Mouse (Mus musculus) embryo, embryonic 11 days (tissue): ENCODE results near the gene Padi3.
A peak's percentile ranks its signal among the peaks of the same experiment; 100 is the strongest.

ENCODE experiments used
- DNase-seq: peaks from one replicate; pipeline ENCODE4 v3.0.0-alpha.2; 2015

Padi3 gene

DNA sequence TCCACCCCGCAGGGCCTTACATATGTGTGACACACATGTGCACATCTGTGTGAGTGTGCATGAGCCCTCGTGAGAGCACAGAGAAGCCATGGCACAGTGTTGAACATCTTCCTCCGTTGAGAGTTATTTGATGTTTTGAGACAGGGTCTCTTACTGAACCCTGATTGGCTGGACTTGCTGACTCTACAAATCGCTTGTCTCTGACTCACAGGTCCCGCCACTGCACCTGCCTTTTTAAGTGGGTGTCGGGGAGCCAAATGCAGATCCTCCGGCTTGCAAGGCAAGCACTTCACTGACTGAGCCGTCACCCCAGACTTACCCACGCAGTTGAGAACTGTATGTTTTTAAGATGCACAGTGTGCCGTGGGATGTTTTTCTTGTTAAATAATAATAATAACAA, 34.6 kb downstream of the Padi3 start:
- no peak for DNase-seq

DNA sequence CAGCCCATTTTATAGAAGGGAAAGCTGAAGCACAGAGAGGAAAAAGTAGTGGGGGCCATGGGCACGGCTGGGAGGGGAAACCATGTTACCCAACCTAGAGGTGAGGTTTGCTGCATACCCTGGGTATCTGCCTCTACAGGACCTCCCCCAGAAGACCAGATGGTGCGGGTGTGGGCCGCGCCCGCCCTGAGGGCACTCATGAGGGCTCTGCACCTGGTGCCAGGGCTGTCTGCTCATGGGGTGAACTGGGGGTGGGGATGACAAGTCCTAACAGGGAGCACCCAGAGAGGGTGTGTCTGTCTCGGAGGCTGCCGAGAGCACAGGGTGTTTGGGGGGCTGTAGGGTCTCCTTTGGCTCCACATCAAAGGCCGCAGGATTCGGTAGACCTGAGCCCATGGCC, 35.6 kb downstream of the Padi3 start:
- DNase-seq = no peak

DNA sequence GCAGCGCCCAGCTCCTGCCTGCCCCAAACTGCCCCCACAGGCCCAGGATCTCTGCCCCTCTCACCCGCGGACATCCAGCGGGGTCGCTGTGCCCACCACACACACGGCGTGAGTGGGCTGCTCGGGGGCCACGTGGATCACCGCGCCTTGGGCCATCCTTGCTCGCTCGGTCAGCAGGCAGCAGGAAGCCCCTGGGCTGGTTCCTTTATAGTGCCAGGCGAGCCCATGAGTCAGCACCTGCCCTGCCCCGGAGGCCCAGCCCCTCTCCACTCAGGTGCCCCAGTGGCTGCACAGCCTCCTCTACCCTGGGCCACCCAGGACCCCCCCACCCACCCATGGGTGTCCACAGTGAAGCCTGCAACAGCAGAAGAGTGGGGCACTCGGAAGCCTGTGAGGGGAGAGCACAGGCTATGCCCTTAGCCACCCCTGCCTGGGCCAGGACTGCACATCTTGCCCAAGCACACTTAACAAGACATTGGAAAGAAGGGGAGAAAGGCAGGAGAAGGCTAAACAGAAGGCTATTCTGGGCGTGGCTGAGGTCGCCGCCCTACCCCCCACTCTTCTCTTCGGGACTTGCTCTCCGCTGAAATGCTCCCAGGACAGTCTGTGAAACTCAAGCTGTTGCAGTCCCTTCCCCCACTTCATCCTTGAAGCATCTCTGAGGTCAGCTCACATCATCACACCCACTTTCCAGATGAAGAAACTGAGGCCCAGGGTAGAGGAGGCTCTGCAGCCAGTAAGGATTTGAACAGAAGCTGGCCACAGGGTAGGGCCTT, 36.2 kb downstream of the Padi3 start, which contains the start of gene Padi4:
Padi4 (minus strand) TSS at position 212 of the 776 bp plus-strand sequence.
- DNase-seq = no peak

DNA sequence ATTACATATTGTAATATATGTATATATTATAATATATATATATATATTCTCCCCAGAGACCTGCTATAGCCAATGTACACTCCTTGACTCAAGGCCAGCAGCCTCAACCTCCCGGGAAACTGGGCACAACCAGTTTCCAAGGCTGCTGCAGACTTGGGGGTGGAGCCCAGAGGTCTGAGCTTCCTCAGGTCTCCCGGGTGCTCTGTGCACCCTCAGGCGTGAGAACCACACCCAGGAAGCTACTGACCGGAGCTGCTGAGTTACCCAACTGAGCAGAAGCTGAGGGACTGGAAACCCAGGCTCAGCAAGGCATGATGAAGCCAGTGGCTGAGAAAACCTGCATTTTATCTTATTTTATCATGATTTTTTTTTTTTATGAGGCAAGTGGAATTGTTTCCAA, 39.4 kb downstream of the Padi3 start:
- no peak for DNase-seq

DNA sequence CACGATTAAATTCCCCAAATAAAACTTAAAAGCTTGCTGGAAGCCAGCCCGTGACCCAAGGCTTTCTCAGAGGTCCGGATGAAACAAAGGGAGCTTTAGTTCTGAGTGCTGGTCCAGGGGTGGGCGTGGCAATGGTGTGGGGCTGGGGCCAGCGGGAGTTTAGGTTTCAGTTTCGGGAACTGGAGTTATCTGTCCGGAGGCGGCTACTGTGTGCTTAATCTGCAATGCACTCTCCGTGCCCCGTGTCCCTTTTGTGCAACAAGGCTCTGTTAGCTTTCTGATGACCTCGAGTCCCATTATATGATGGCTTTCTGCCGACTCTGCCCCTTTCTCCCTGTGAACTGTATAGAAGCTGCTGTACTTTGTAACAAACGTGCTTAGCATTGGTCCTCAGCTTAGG, 40.0 kb downstream of the Padi3 start:
- DNase-seq = peak; percentile 63

DNA sequence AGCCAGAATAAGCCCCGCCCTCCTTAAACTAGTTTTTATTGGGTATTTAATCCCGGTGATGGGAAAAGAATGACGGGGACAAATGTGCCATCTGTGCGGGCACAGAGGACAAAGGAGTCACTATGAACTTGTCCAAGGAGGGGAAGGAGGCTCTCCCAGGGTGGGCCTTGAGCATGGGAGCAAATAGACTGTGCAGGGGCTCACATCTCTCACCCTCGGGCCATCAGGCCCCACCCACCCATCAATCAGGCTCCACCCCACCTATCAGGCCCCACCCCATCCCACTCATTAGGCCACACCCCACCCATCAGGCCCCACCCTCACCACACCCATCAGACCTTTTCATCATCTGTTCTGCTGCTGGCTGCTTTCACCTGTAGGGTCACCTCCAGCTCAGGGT, 41.5 kb downstream of the Padi3 start:
- DNase-seq = no peak

DNA sequence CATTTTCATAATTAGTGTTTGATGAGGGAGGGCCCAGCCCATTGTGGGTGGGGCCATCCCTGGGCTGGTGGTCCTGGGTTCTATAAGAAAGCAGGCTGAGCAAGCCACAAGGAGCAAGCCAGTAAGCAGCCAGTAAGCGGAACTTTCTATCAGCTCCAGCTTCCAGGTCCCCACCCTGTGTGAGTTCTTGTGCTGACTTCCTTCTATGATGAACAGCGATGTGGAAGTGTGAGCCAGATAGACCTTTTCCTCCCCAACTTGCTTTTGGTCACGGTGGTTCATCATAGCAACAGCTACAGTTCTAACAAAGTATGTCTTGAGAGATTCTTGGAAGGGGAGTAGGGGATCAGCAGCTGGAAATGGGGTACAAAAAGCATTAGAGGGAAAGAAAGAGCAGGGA, 44.5 kb downstream of the Padi3 start:
- DNase-seq = no peak

DNA sequence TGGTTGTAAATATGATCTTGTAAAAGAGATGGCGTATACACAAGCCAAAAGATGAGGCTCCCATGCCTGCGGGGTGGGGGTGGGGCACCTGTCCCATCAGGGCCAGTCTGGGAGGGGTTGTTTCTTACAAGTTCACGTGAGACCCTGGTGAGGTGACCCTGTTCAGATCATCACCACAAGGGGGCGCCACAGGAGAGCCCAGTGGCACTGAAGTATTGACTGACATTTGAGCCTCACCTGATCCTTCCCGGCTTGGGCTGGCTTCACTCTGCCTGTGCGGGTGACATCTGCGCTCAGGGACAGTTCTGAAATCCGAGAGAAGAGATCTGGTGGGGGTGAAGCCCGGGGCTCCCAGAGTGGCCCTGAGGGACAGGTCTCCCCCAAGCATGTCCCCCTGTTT, 47.3 kb downstream of the Padi3 start:
- peak; percentile 70 for DNase-seq

DNA sequence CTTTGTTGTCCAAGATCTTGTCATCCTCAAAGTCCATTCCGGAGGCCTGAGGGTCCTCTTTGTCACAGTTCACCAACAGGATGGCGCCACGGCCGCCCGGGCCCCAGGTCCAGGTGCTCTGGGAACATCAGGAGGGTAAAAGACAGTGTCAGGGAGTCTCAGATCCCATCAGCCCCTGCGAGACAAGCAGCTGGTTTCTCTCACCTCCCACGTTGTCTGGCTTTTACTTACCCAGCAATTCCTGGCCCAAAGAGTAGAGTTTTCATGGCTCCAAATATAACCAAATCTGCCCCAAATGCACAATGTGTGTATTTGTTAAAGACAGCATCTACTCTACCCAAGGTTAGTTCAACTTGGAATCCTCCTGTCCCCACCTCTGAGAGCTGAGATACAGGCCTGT, 48.8 kb downstream of the Padi3 start:
- no peak for DNase-seq

DNA sequence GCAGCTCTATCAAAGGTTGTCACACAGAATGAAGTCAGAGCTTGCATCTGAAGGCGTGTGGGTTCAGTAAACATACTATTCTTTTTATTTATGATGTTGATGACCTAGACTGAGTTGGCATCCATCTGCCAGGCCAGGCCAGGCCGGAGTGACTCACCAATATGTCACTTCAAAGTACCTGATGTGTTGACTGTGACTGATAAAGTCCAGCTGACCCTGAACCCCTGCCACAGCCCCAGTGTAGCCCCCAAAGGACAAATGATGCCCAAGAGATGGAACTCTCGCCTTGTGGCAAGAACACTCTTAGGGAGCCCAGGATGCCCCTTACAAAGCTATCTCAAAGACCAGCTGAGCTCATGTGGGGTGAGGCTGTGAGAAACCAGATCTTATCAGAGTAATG, 54.6 kb downstream of the Padi3 start:
- no peak for DNase-seq

DNA sequence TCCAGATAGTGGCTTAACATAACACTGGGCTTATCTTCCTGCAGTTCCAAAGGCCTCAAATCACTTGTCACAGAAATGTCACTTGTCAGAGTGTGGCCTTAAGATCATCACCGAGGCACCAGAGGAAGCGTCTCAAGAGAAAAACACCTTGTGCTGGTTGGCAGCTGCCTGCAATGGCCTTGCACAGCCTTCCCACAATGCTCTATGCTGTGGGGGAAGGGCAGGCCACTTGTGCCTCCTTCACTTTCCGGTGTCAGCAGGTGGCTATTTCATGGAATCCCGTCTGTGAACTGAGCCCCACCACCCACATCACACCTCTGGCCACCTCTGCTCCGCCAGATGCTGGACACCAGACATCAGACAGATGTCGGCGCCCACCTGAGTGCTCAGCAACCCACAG, 57.1 kb downstream of the Padi3 start:
- no peak for DNase-seq

DNA sequence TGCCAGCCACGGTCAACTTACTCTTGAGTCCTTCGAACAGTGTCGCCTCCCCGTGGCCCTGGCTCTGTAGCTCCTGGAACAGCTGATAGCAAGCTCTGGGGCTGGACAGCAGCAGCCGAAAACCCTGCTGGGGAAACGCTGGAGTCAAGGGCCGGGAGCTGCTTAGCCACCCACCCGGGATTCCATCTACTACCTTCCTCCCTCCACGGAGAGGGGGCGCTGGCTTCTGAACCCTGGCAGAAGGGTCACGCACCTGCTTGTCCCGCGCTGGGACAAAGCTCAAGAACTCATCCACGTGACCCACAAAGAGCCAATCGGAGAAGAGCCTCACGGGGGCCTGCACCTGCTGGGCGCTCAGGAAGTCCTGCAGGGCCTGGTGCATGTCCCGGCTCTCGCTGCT, 60.1 kb downstream of the Padi3 start:
- peak; percentile 62 for DNase-seq

DNA sequence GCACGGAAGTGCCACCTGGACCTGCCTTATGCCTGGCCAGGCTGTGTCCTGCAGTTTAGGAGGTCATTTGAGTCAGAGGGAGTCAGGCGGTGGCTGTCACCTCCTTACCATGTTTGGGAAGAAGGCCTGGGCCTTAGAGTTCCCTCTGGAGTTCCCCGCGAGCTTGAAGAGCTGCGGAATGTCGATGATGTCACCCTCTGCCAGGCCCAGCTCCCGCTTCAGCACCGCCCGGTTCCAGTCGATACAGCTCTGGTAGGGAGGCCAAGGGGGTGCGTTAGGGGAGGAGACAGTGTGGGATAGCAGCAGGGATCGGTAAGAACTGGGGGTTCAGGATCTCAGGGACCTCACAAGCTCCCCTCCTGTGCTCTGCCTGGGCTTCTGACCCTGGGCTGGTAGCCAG, 62.5 kb downstream of the Padi3 start:
- DNase-seq = no peak

DNA sequence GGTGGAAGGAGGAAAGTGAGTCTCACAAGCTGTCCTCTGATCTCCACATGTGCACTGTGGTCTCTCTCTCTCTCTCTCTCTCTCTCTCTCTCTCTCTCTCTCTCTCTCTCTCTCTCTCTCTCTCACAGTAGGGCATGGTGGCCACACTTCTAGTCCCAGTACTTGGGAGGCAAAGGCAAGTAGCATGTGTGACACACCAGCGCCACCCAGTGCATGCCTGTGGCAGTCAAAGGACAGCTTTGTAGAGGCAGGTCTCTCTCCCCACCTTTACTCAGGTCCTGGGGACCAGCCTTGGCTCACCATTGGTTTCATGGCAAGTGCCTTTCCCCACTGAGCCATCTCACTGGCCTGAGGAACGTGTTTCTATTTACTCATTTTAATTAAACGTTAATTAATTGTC, 65.8 kb downstream of the Padi3 start:
- peak; percentile 54 for DNase-seq

DNA sequence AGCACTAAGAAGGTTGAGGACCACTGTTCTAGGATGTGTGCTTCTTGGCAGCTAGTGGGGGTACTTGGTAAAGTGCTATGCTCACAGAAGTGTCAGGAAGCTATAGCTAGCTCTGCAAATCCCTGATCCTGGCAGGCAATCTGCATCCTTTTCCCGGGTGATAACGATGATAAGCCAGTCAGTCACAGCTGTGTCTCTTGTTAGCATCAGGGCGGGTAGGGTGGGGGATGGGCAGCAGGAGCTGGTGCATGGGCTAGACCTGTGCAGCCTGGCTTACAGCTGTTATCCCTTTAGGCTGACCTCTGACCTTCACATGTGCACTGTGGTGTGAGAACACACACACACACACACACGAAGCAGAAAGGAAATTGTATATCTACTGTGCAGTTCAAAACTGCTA, 67.4 kb downstream of the Padi3 start:
- DNase-seq = no peak

DNA sequence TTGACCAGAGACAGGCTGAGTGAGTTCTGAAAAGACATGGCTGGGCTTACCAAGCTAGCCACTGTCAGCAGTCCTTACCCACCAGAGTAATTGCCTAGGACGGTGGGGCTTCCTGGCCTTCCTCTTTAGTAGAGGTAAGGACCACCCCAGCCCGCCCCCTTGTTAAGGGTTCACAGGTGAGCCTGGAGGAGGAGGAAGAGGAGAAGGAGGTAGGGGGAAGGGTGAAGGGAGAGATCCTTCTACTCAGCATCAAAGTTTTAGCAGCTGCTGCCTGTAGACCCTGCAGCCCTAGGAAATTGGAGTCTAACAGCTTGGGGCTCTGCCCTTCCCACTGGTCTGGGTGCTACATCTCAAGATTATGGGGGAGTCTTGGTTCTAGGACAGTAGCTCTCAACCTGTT, 67.9 kb downstream of the Padi3 start, which contains the start of gene Padi6:
Padi6 (minus strand) TSS at position 101 of the 400 bp plus-strand sequence.
- no peak for DNase-seq

DNA sequence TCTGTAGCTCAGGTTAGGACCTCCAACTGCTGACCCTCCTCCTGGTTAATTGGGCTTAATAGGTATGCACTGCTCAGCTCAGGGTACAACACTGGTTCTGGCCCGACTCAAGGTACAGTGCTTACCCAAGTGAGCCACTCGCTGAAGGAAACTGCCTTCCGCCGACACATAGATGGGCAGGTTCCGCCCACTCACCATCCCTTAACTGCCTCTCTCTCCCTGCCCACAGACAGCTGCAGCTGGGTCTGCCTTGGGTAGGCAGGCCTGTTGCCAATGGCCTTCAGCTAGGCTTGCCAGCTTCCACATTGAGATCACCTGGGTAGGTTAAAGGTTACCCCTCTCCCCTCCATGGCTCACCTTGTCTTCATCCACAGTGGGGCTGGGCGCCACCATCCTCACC, 69.0 kb downstream of the Padi3 start:
- no peak for DNase-seq

DNA sequence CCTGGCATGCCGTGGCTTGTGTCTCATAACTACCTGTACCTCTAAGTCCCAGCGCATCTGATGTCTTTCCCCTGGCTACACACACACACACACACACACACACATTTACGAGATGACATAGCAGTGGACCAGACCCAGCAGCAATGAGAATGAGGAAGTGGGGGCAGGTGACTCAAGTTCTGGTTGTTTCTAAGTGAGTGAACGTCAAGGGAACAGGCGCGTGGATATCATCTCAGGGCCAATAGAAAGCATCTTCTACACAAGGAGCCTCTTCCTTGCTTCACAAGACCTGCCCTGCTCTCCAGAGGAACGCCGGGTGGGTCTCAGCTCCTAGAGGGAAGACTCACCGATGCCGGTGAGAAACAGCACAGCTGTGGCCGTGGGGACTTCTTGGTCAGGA, 69.8 kb downstream of the Padi3 start:
- DNase-seq = no peak
